Mouse (Mus musculus) CH12.LX (cell line): Measurements from ENCODE around the gene Pcx. TPM values are rescaled to one million over a fixed set of nuclear protein-coding genes. Genes with fewer than 3 reads are reported as not detected.
A peak's percentile ranks its signal among the peaks of the same experiment; 100 is the strongest.

ENCODE experiments used
- DNase-seq: peaks from one replicate; pipeline ENCODE4 v3.0.0-alpha.2; 2013; ENCODE audit errors: extremely low read depth
- H3K27ac ChIP-seq: 2 replicates; pipeline ENCODE4 v1.5.1; 2012; ENCODE audit warnings: low read depth, mild to moderate bottlenecking, control low read depth, moderate library complexity; ENCODE audit not compliant: insufficient read depth
- H3K27me3 ChIP-seq: replicated peaks from 2 replicates; pipeline ENCODE3; 2012; ENCODE audit warnings: inconsistent platforms
- H3K36me3 ChIP-seq, 2 experiments: replicated peaks in 1 of 2; 2 replicates each; pipeline versions ENCODE3 to v1.6.1; 2012; ENCODE audit warnings: inconsistent platforms in 1 of 2, low read length in 1 of 2, mild to moderate bottlenecking in 1 of 2, mixed read lengths in 1 of 2, moderate library complexity in 1 of 2; ENCODE audit not compliant: control insufficient read depth in 1 of 2, insufficient read depth in 1 of 2
- H3K4me1 ChIP-seq, 2 experiments: 2 replicates each; pipeline ENCODE4 v1.6.1; 2012; ENCODE audit warnings: inconsistent platforms in 1 of 2, moderate library complexity in 1 of 2; ENCODE audit not compliant: insufficient read depth in 2 of 2, control insufficient read depth in 1 of 2
- H3K4me2 ChIP-seq: 2 replicates; pipeline ENCODE4 v1.6.1; 2012; ENCODE audit warnings: low read depth, mild to moderate bottlenecking, control low read depth; ENCODE audit not compliant: poor library complexity, insufficient read depth, severe bottlenecking
- H3K4me3 ChIP-seq, 3 experiments: fragments of 150-350 bp in 1 of 3; sonication (generic) in 1 of 3; replicated peaks in 1 of 3; 2 replicates each; pipeline versions ENCODE3 to v1.5.1; 2011 to 2012; ENCODE audit warnings: low read depth in 2 of 3, low read length in 2 of 3, mild to moderate bottlenecking in 2 of 3, moderate library complexity in 2 of 3, control low read depth in 1 of 3, improper control_type of control experiment in 1 of 3, inconsistent platforms in 1 of 3, mixed read lengths in 1 of 3; ENCODE audit not compliant: poor library complexity in 1 of 3
- H3K79me2 ChIP-seq: replicated peaks from 2 replicates; pipeline ENCODE4 v1.6.1; 2012; ENCODE audit warnings: mild to moderate bottlenecking, moderate library complexity; ENCODE audit not compliant: control insufficient read depth, poor library complexity, insufficient read depth, severe bottlenecking; ENCODE audit errors: extremely low read depth
- H3K9ac ChIP-seq: 2 replicates; pipeline ENCODE4 v1.6.1; 2012; ENCODE audit warnings: low read depth, mild to moderate bottlenecking, control low read depth, moderate library complexity; ENCODE audit not compliant: insufficient read depth
- H3K9me3 ChIP-seq: replicated peaks from 2 replicates; pipeline ENCODE3; 2012; ENCODE audit warnings: low read length, inconsistent platforms, mixed read lengths
- CHD1 ChIP-seq: IDR thresholded peaks from 2 replicates; pipeline ENCODE4 v1.6.1; 2012; ENCODE audit warnings: low read depth, low read length, improper control_type of control experiment, inconsistent platforms
- CHD2 ChIP-seq: IDR thresholded peaks from 2 replicates; pipeline ENCODE4 v1.6.1; 2011; ENCODE audit warnings: low read length, improper control_type of control experiment
- CTCF ChIP-seq, 2 experiments: IDR thresholded peaks in 1 of 2; conservative IDR thresholded peaks in 1 of 2; 2 replicates each; pipeline ENCODE4 v1.5.1; 2011 to 2012; ENCODE audit warnings: low read depth in 2 of 2, low read length in 2 of 2, improper control_type of control experiment in 1 of 2, inconsistent platforms in 1 of 2, mild to moderate bottlenecking in 1 of 2, moderate library complexity in 1 of 2
- ELF1 ChIP-seq: IDR thresholded peaks from 2 replicates; pipeline ENCODE4 v1.6.1; 2014; ENCODE audit warnings: low read depth, mild to moderate bottlenecking, inconsistent platforms, low read length, improper control_type of control experiment
- EP300 ChIP-seq: IDR thresholded peaks from 2 replicates; pipeline ENCODE4 v1.6.1; 2011; ENCODE audit warnings: low read length, improper control_type of control experiment
- ETS1 ChIP-seq: conservative IDR thresholded peaks from 2 replicates; pipeline ENCODE4 v1.6.1; 2012; ENCODE audit warnings: low read depth, mild to moderate bottlenecking, inconsistent platforms, low read length, improper control_type of control experiment, moderate library complexity
- GABPA ChIP-seq: IDR thresholded peaks from 2 replicates; pipeline ENCODE4 v1.6.1; 2012; ENCODE audit warnings: low read depth, low read length, improper control_type of control experiment, inconsistent platforms; ENCODE audit not compliant: insufficient replicate concordance
- HCFC1 ChIP-seq: IDR thresholded peaks from 2 replicates; pipeline ENCODE4 v1.6.1; 2012; ENCODE audit warnings: low read depth, mild to moderate bottlenecking, inconsistent platforms, low read length, improper control_type of control experiment
- IRF4 ChIP-seq: IDR thresholded peaks from 2 replicates; pipeline ENCODE4 v1.6.1; 2014; ENCODE audit warnings: low read depth, mild to moderate bottlenecking, inconsistent platforms, low read length, improper control_type of control experiment
- JUN ChIP-seq: IDR thresholded peaks from 2 replicates; pipeline ENCODE4 v1.6.1; 2011; ENCODE audit warnings: low read depth, mild to moderate bottlenecking, low read length, improper control_type of control experiment, moderate library complexity; ENCODE audit not compliant: insufficient read depth
- JUND ChIP-seq: conservative IDR thresholded peaks from 2 replicates; pipeline ENCODE4 v1.6.1; 2011; ENCODE audit warnings: low read depth, low read length, improper control_type of control experiment
- KAT2A ChIP-seq: IDR thresholded peaks from 2 replicates; pipeline ENCODE4 v1.6.1; 2012; ENCODE audit warnings: low read length, improper control_type of control experiment, inconsistent platforms; ENCODE audit not compliant: insufficient replicate concordance
- MAFK ChIP-seq: IDR thresholded peaks from 2 replicates; pipeline ENCODE4 v1.6.1; 2011; ENCODE audit warnings: low read length, improper control_type of control experiment; ENCODE audit not compliant: insufficient replicate concordance
- MAZ ChIP-seq: IDR thresholded peaks from 2 replicates; pipeline ENCODE4 v1.6.1; 2012; ENCODE audit warnings: low read depth, mild to moderate bottlenecking, inconsistent platforms, low read length, improper control_type of control experiment, moderate library complexity
- MEF2A ChIP-seq: IDR thresholded peaks from 2 replicates; pipeline ENCODE4 v1.6.1; 2014; ENCODE audit warnings: low read depth, mild to moderate bottlenecking, inconsistent platforms, low read length, improper control_type of control experiment, borderline replicate concordance
- NELFE ChIP-seq: IDR thresholded peaks from 2 replicates; pipeline ENCODE4 v1.6.1; 2011; ENCODE audit warnings: low read depth, low read length, improper control_type of control experiment
- NRF1 ChIP-seq: IDR thresholded peaks from 2 replicates; pipeline ENCODE4 v1.6.1; 2014; ENCODE audit warnings: low read depth, mild to moderate bottlenecking, inconsistent platforms, low read length, improper control_type of control experiment, moderate library complexity
- PAX5 ChIP-seq: IDR thresholded peaks from 2 replicates; pipeline ENCODE4 v1.6.1; 2012; ENCODE audit warnings: low read length, inconsistent platforms, mixed read lengths
- POLR2A ChIP-seq: IDR thresholded peaks from 2 replicates; pipeline ENCODE4 v1.6.1; 2011; ENCODE audit warnings: low read depth, mild to moderate bottlenecking, improper control_type of control experiment, low read length
- POLR2AphosphoS2 ChIP-seq: IDR thresholded peaks from 2 replicates; pipeline ENCODE4 v1.6.1; 2011; ENCODE audit warnings: low read depth, low read length, improper control_type of control experiment
- RAD21 ChIP-seq: IDR thresholded peaks from 2 replicates; pipeline ENCODE4 v1.6.1; 2011; ENCODE audit warnings: low read depth, mild to moderate bottlenecking, low read length, improper control_type of control experiment, moderate library complexity
- RCOR1 ChIP-seq: conservative IDR thresholded peaks from 2 replicates; pipeline ENCODE4 v1.6.1; 2012; ENCODE audit warnings: low read depth, mild to moderate bottlenecking, inconsistent platforms, low read length, improper control_type of control experiment
- SIN3A ChIP-seq: IDR thresholded peaks from 2 replicates; pipeline ENCODE4 v1.6.1; 2012; ENCODE audit warnings: low read length, improper control_type of control experiment, inconsistent platforms
- SMC3 ChIP-seq: IDR thresholded peaks from 2 replicates; pipeline ENCODE4 v1.6.1; 2011; ENCODE audit warnings: low read depth, low read length, improper control_type of control experiment
- TCF12 ChIP-seq: IDR thresholded peaks from 2 replicates; pipeline ENCODE4 v1.6.1; 2014; ENCODE audit warnings: low read depth, mild to moderate bottlenecking, inconsistent platforms, low read length, improper control_type of control experiment
- UBTF ChIP-seq: IDR thresholded peaks from 2 replicates; pipeline ENCODE4 v1.6.1; 2012; ENCODE audit warnings: low read depth, mild to moderate bottlenecking, inconsistent platforms, low read length, improper control_type of control experiment, moderate library complexity
- USF1 ChIP-seq: IDR thresholded peaks from 2 replicates; pipeline ENCODE4 v1.6.1; 2014; ENCODE audit warnings: low read depth, mild to moderate bottlenecking, inconsistent platforms, low read length, improper control_type of control experiment
- ZC3H11A ChIP-seq: IDR thresholded peaks from 2 replicates; pipeline ENCODE4 v1.6.1; 2012; ENCODE audit warnings: low read depth, mild to moderate bottlenecking, inconsistent platforms, low read length, improper control_type of control experiment
- ZKSCAN1 ChIP-seq: IDR thresholded peaks from 2 replicates; pipeline ENCODE4 v1.6.1; 2012; ENCODE audit warnings: low read depth, inconsistent platforms, low read length, improper control_type of control experiment, borderline replicate concordance
- ZNF384 ChIP-seq: IDR thresholded peaks from 2 replicates; pipeline ENCODE4 v1.6.1; 2012; ENCODE audit warnings: low read depth, low read length, improper control_type of control experiment, inconsistent platforms
- dilution Hi-C: fragments of 300-500 bp; cut with MboI; formaldehyde crosslinking; loops from 2 replicates; pipeline ENCODE4 v1.14.3; 2020; ENCODE audit warnings: low sequenced_read_pairs; ENCODE audit not compliant: extremely low pct_unique_long_range_greater_than_20kb, extremely low pct_ligation_motif_present
- in situ Hi-C: fragments of 300-500 bp; cut with MboI; formaldehyde crosslinking; loops from 3 replicates; pipeline ENCODE4 v1.14.3; 2019; ENCODE audit warnings: low sequenced_read_pairs, low pct_ligation_motif_present, low pct_unique_long_range_greater_than_20kb, mixed read lengths
- polyA plus RNA-seq: library from polyadenylated mRNA; unstranded; fragments of >175 nt; gene quantifications from 2 replicates; pipeline ENCODE4 v1.2.1, GENCODE M21; 2012; ENCODE audit warnings: low read depth; ENCODE audit not compliant: insufficient read length
- total RNA-seq, 2 experiments: library from RNA; depleted of rRNA; stranded (reverse); fragments of 300-350 nt in 1 of 2; fragments of >200 nt in 1 of 2; gene quantifications; 2 replicates each; pipeline ENCODE4 v1.2.3; 2012 to 2014

Pcx gene
- total and polyA plus RNA-seq, 3 experiments = 7.7 to 14.2 (median 10.7) TPM

DNA sequence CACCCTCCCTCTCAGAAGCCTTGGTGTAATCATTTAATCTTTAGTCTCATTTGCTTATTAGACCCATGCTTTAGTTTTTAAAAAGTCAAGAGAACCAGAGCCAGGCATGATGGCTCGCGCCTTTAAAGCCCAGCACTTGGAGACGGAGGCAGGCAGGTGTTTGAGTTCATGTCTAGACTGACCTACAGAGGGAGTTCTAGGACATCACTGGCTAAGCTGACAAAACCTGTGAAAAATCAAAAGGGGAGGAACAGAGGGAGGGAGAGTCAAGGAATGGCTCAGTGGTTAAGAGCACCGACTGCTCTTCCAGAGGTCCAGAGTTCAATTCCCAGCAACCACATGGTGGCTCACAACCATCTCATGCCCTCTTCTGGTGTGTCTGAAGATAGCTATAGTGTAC, 125.7 kb downstream of the Pcx start:
- H3K4me3 ChIP-seq = no peak overlapping the region
- H3K4me2 ChIP-seq = no peak overlapping the region
- no peaks in the 10 kb centered on the region for H3K79me2 ChIP-seq
- H3K4me1 ChIP-seq = no peaks in the 10 kb centered on the region
- DNase-seq = no peak
- TF ChIP-seq GABPA = no peak
- TF ChIP-seq ZNF384 = no peak
- TF ChIP-seq PAX5 = no peak
- TF ChIP-seq CHD2 = no peak
- TF ChIP-seq ETS1 = no peak
- no peak for TF ChIP-seq EP300
- TF ChIP-seq MAZ = no peak
- TF ChIP-seq JUN = no peak
- TF ChIP-seq KAT2A = no peak
- no peak for TF ChIP-seq MEF2A
- peak; percentile 8 for TF ChIP-seq RAD21
- TF ChIP-seq POLR2AphosphoS2 = no peak
- TF ChIP-seq POLR2A = no peak
- no peak for TF ChIP-seq HCFC1
- TF ChIP-seq CTCF (conservative IDR thresholded peaks at IDR 0.05 in 1 of 2, IDR thresholded peaks at IDR 0.05 in 1 of 2; ENCODE audit: low read depth in 2 of 2, low read length in 2 of 2) = peak in 1 of 2 experiments; percentile 26; a peak in 2 of 4 replicates
- TF ChIP-seq UBTF = no peak
- peaks cover 7% of the 10 kb centered on the region for H3K27me3 ChIP-seq
- in situ Hi-C loops (loop anchor here (25.0 kb wide), 2 partner anchors 226 to 351 kb away; partner anchors contain the start of genes Ctsf and Npas4), dilution Hi-C loops (no loop called here)
- H3K36me3 ChIP-seq = no peaks in the 10 kb centered on the region
- H3K9me3 ChIP-seq = no peaks in the 10 kb centered on the region
- H3K27ac ChIP-seq = no peak overlapping the region
- no peak overlapping the region for H3K9ac ChIP-seq

DNA sequence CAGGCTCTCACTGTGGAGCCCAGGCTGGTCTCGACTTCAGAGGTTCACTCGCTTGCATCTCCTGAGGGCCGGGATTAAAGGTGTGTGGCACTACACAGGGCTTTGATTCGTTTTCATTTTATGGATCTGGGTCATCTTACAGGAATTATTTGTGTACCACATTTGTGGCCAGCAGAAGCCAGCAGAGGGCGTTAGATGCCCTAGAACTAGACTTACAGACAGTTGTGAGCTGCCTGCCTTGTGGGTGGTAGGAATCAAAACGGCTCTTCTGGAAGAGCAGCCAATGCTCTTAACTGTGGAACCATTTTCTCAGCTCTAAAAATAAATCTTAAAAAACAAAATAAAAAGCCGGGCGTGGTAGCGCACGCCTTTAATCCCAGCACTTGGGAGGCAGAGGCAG, 134.0 kb downstream of the Pcx start:
- no peak for DNase-seq
- Histone ChIP-seq H3K4me1 (no peaks in the 10 kb centered on the region), H3K4me2 (no peak overlapping the region), H3K79me2 (no peaks in the 10 kb centered on the region), H3K27ac (no peak overlapping the region), H3K36me3 (no peaks in the 10 kb centered on the region), H3K9me3 (no peaks in the 10 kb centered on the region), H3K4me3 (no peak overlapping the region), H3K9ac (no peak overlapping the region)
- dilution Hi-C loops = no loop called here
- in situ Hi-C loops = loop anchor here (25.0 kb wide), 2 partner anchors 218 to 343 kb away; partner anchors contain the start of genes Ctsf and Npas4
- no peak for TF ChIP-seq UBTF
- no peak for TF ChIP-seq CHD1
- no peak for TF ChIP-seq EP300
- TF ChIP-seq ETS1 = no peak
- TF ChIP-seq MAFK = no peak
- no peak for TF ChIP-seq GABPA
- TF ChIP-seq ZC3H11A = no peak
- TF ChIP-seq TCF12 = no peak
- no peak for TF ChIP-seq NRF1
- TF ChIP-seq PAX5 = no peak
- no peak for TF ChIP-seq SIN3A
- TF ChIP-seq IRF4 = no peak
- no peak for TF ChIP-seq ZKSCAN1
- no peak for TF ChIP-seq NELFE
- TF ChIP-seq SMC3 = peak; percentile 47
- peak; percentile 19 to 58; a peak in 2 of 4 replicates for TF ChIP-seq CTCF (conservative IDR thresholded peaks at IDR 0.05 in 1 of 2, IDR thresholded peaks at IDR 0.05 in 1 of 2; ENCODE audit: low read depth in 2 of 2, low read length in 2 of 2)
- no peak for TF ChIP-seq USF1
- no peak for TF ChIP-seq RCOR1
- TF ChIP-seq RAD21 = peak; percentile 51
- TF ChIP-seq JUN = no peak
- no peak for TF ChIP-seq MEF2A
- TF ChIP-seq JUND = no peak
- no peak for TF ChIP-seq ELF1
- TF ChIP-seq, all 38 proteins: peak for 3
- H3K27me3 ChIP-seq = peaks cover 10% of the 10 kb centered on the region
